Mouse (Mus musculus) liver, postnatal 0 days (tissue): ENCODE measurements around the gene 1700030J22Rik. TPM values are rescaled to one million over a fixed set of nuclear protein-coding genes. Genes with fewer than 3 reads are reported as not detected.

Source experiments
- ATAC-seq: fragments of 200-750 bp; cut with Nextera tagmentation; 2 replicates; pipeline ENCODE4 v1.8.0; 2017; ENCODE audit warnings: mild to moderate bottlenecking, moderate library complexity
- DNase-seq: peaks from one replicate; pipeline ENCODE4 v3.0.0-alpha.2; 2016
- H3K27ac ChIP-seq: fragments of 300-500 bp; sonication (generic); 2 replicates; pipeline ENCODE4 v1.5.1; 2014; ENCODE audit warnings: antibody characterized with exemption, moderate library complexity, mild to moderate bottlenecking, low read depth
- H3K27me3 ChIP-seq: fragments of 300-500 bp; sonication (generic); 2 replicates; pipeline ENCODE4 v1.6.1; 2014; ENCODE audit warnings: low read length, control low read depth, mixed read lengths; ENCODE audit not compliant: insufficient read depth
- H3K36me3 ChIP-seq: fragments of 300-500 bp; sonication (generic); replicated peaks from 2 replicates; pipeline ENCODE4 v1.6.1; 2014; ENCODE audit warnings: mild to moderate bottlenecking, control low read depth, low read length, moderate library complexity, mixed read lengths; ENCODE audit not compliant: insufficient read depth
- H3K4me1 ChIP-seq: fragments of 300-500 bp; sonication (generic); 2 replicates; pipeline ENCODE4 v1.6.1; 2014; ENCODE audit warnings: antibody characterized with exemption, mild to moderate bottlenecking, control low read depth; ENCODE audit not compliant: insufficient read depth
- H3K4me2 ChIP-seq: fragments of 300-500 bp; sonication (generic); 2 replicates; pipeline ENCODE4 v1.6.1; 2014; ENCODE audit warnings: low read depth, mild to moderate bottlenecking, low read length, moderate library complexity, mixed read lengths
- H3K4me3 ChIP-seq: fragments of 300-500 bp; sonication (generic); 2 replicates; pipeline ENCODE4 v1.5.1; 2014; ENCODE audit warnings: low read depth, low read length
- H3K9ac ChIP-seq: fragments of 300-500 bp; sonication (generic); replicated peaks from 2 replicates; pipeline ENCODE4 v1.6.1; 2014; ENCODE audit warnings: mild to moderate bottlenecking, moderate library complexity
- H3K9me3 ChIP-seq: fragments of 300-500 bp; sonication (generic); 2 replicates; pipeline ENCODE4 v1.6.1; 2016; ENCODE audit warnings: mild to moderate bottlenecking, control low read depth, low read length, mixed read lengths
- CTCF ChIP-seq: sonication (generic); IDR thresholded peaks from 2 replicates; pipeline ENCODE4 v1.5.1; 2016; ENCODE audit warnings: antibody characterized with exemption, low read depth
- EP300 ChIP-seq: IDR thresholded peaks from 2 replicates; pipeline ENCODE4 v1.6.1; 2016; ENCODE audit warnings: antibody characterized with exemption, low read depth, mild to moderate bottlenecking
- WGBS: fragments of 180-500 bp; shearing (Covaris S2); extraction: QIAGEN DNeasy Blood & Tissue Kit; methylation state at CpG from one replicate; pipeline ENCODE4 v1.1.7; 2014; ENCODE audit not compliant: insufficient replicate concordance; 5-methylcytosine and 5-hydroxymethylcytosine counted together
- polyA plus RNA-seq: library from polyadenylated mRNA; unstranded; fragments of >200 nt; fragmentation: Nextera tagmentation; extraction: Ambion mirVana; gene quantifications from 2 replicates; pipeline ENCODE4 v1.2.1, GENCODE M21; 2015

Gene 1700030J22Rik
- polyA plus RNA-seq, 1 experiment from 2014 or later = 0.33 TPM

GRCm38 (mm10) chr8:116969531-116969930, 9.2 kb downstream of the 1700030J22Rik start:
- no peak for DNase-seq
- H3K4me3 ChIP-seq = no peak overlapping the region
- H3K36me3 ChIP-seq = no peaks in the 10 kb centered on the region
- TF ChIP-seq CTCF (no peak), EP300 (no peak)
- 0 out of 2 replicates have a peak overlapping the region, but pooled peaks have one; percentile 38 for H3K9ac ChIP-seq
- H3K27ac ChIP-seq = peak overlapping the region; percentile 90
- 69% methylated on average over 6 of the region's 6 CpGs for WGBS
- H3K27me3 ChIP-seq = no peaks in the 10 kb centered on the region
- H3K4me2 ChIP-seq = no peak overlapping the region
- peaks cover 3% of the 10 kb centered on the region; the same call in 1 of the 2 replicates for H3K4me1 ChIP-seq
- ATAC-seq = peak; percentile 80
- H3K9me3 ChIP-seq = no peaks in the 10 kb centered on the region

- Histone ChIP-seq H3K4me1 (0 out of 2 replicates have a peak, but pooled peaks cover 3% of the 10 kb centered on the region), H3K4me2 (no peak overlapping the region), H3K9me3 (no peaks in the 10 kb centered on the region), H3K4me3 (no peak overlapping the region), H3K27me3 (no peaks in the 10 kb centered on the region), H3K27ac (no peak overlapping the region), H3K9ac (no peak overlapping the region), H3K36me3 (peaks cover 30% of the 10 kb centered on the region)
- DNase-seq (no peak), ATAC-seq (no peak)
- no peak for TF ChIP-seq EP300
- TF ChIP-seq CTCF = no peak
- 79% methylated on average over 9 of the region's 9 CpGs for WGBS
Observed at GRCm38 (mm10) chr8:116954415-116954814, 24.3 kb downstream of the 1700030J22Rik start.

DNA sequence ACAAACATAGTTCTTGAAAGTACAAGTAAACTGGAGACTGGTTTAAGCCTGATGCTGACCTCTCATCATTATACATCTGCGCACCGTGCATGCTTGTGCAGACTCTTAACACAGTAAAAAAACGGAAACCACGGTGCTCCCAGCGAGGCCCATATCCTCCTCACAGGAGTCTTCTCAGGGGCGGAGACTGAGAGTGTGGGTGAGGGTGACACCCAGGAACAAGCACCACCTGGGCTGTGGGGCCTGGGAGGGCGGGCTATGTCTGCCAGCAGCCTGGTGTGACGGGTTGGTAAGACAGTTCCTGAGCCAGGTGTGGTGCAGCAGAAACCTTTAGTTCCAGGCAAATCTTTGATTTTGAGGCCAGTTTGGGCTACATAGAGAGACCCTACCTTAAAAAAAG, 26.3 kb downstream of the 1700030J22Rik start:
- no peak for TF ChIP-seq EP300
- no peak for TF ChIP-seq CTCF
- H3K4me2 ChIP-seq = no peak overlapping the region
- no peak for DNase-seq
- H3K4me3 ChIP-seq = no peak overlapping the region
- no peak overlapping the region for H3K9ac ChIP-seq
- ATAC-seq = no peak
- WGBS = 70% methylated on average over 8 of the region's 8 CpGs
- peaks cover 27% of the 10 kb centered on the region for H3K36me3 ChIP-seq
- peaks cover 7% of the 10 kb centered on the region; the same call in 1 of the 2 replicates for H3K4me1 ChIP-seq
- H3K27ac ChIP-seq = no peak overlapping the region
- H3K27me3 ChIP-seq = no peaks in the 10 kb centered on the region
- no peaks in the 10 kb centered on the region for H3K9me3 ChIP-seq

DNA sequence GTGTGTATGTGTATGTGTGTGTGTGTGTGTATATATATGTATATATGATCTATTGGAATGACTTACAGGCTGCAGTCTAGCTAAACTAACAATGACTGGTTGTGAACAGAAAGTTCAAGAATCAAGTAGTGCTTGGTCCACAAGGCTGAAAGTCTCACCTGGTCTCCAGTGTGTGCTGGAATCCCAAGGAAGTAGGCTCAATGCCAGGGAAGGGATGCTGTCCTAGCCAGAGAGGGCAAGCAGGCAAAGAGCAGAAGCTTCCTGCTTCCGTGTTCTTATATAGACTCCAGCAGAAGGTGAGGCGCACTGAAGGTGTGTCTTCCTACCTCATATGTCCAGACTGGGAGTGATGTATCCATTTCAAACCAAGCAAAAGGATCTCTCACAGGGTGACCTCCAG, 27.0 kb downstream of the 1700030J22Rik start:
- H3K27ac ChIP-seq = no peak overlapping the region
- peaks cover 8% of the 10 kb centered on the region; the same call in 1 of the 2 replicates for H3K4me1 ChIP-seq
- H3K27me3 ChIP-seq = no peaks in the 10 kb centered on the region
- no peak overlapping the region for H3K9ac ChIP-seq
- ATAC-seq (no peak), DNase-seq (no peak)
- peaks cover 24% of the 10 kb centered on the region for H3K36me3 ChIP-seq
- TF ChIP-seq EP300 = no peak
- no peak for TF ChIP-seq CTCF
- H3K9me3 ChIP-seq = no peaks in the 10 kb centered on the region
- no peak overlapping the region for H3K4me2 ChIP-seq
- WGBS = 77% methylated on average over 2 of the region's 2 CpGs
- H3K4me3 ChIP-seq = no peak overlapping the region

GRCm38 (mm10) chr8:116951369-116951768, 27.4 kb downstream of the 1700030J22Rik start:
- ATAC-seq = no peak
- DNase-seq = no peak
- no peak overlapping the region for H3K4me2 ChIP-seq
- H3K27me3 ChIP-seq = no peaks in the 10 kb centered on the region
- H3K36me3 ChIP-seq = peaks cover 24% of the 10 kb centered on the region
- no peaks in the 10 kb centered on the region for H3K9me3 ChIP-seq
- H3K9ac ChIP-seq = no peak overlapping the region
- WGBS = 63% methylated on average over 5 of the region's 5 CpGs
- peaks cover 12% of the 10 kb centered on the region for H3K4me1 ChIP-seq
- no peak overlapping the region for H3K27ac ChIP-seq
- no peak overlapping the region for H3K4me3 ChIP-seq
- no peak for TF ChIP-seq EP300
- TF ChIP-seq CTCF = no peak

DNA sequence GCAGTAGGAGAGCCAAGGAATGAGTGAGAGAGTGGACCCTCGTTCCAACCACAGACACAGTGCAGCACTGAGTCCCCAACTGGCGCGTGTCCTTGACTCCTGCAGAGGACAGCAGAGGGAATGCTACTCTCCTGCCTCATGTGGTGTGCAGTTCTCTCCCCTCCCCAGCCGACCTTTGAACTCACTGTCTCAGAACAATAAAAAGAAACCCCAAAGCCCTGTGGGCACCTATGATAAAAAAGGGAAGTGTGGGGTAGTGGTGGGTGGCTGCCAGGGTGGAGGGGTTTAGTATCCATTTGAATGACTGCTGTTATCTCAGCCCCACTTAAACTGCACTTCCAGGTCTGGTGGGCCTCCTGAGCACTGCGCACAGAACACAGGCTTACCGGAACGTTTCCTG, 31.2 kb downstream of the 1700030J22Rik start:
- 48% methylated on average over 7 of the region's 7 CpGs for WGBS
- H3K4me3 ChIP-seq = no peak overlapping the region
- TF ChIP-seq EP300 (no peak), CTCF (no peak)
- no peaks in the 10 kb centered on the region for H3K36me3 ChIP-seq
- no peak overlapping the region for H3K9ac ChIP-seq
- H3K27ac ChIP-seq = no peak overlapping the region
- H3K4me2 ChIP-seq = no peak overlapping the region
- H3K9me3 ChIP-seq = no peaks in the 10 kb centered on the region
- peaks cover 37% of the 10 kb centered on the region for H3K4me1 ChIP-seq
- H3K27me3 ChIP-seq = no peaks in the 10 kb centered on the region
- DNase-seq (no peak), ATAC-seq (no peak)

DNA sequence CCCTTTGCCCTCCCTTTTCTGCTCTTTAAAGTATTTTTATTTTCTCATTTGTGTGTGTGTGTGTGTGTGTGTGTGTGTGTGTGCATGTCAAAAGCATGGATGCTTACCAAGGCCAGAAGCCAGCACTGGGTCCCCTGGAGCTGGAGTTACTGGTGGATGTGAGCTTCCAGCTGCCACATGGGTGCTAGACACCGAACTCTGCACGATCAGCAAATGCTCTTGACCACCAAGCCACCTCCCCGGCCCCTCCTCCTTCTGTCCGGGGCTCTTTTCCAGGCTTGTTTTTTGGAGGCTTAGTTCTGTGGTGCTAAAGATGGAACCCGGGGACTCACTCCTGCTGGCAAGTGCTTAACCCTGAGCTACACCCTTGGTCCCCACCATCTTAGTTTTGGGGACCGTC, 31.9 kb downstream of the 1700030J22Rik start:
- ATAC-seq (no peak), DNase-seq (no peak)
- no peaks in the 10 kb centered on the region for H3K36me3 ChIP-seq
- WGBS = 62% methylated on average over 6 of the region's 6 CpGs
- H3K9me3 ChIP-seq = no peaks in the 10 kb centered on the region
- H3K4me3 ChIP-seq = peak overlapping the region; percentile 33; the same call in 1 of the 2 replicates
- peak overlapping the region; percentile 70 for H3K4me2 ChIP-seq
- H3K9ac ChIP-seq = no peak overlapping the region; the same call in 1 of the 2 replicates
- H3K4me1 ChIP-seq = peaks cover 37% of the 10 kb centered on the region
- TF ChIP-seq CTCF (no peak), EP300 (no peak)
- no peaks in the 10 kb centered on the region for H3K27me3 ChIP-seq
- H3K27ac ChIP-seq = peak overlapping the region; percentile 65
